In genomic region chr3:57664682-57665081, GRCm38 (mm10) we compare ENCODE assay signal across 23 mouse cellular contexts. TPM values are rescaled to one million over a fixed set of nuclear protein-coding genes. Genes with fewer than 3 reads are reported as not detected.
"Had no signal": no experiment of that assay in that cellular context is flagged by ENCODE, and none has a peak within 500 bp of the region (broad histone marks: within the 10 kb centered on the region; RNA-seq: fewer than 3 reads in every experiment).

No protein-coding gene starts in this region.

- H3K27ac ChIP-seq: kidney, embryonic 15.5 days; limb, embryonic 10.5 days; limb, embryonic 13.5 days; liver, embryonic 12.5 days; liver, embryonic 15.5 days; midbrain, embryonic 10.5 days; neural tube, embryonic 12.5 days; neural tube, embryonic 15.5 days; stomach, embryonic 15.5 days had no signal

- H3K4me1 ChIP-seq: limb, embryonic 10.5 days; limb, embryonic 13.5 days; liver, embryonic 12.5 days; liver, embryonic 15.5 days; neural tube, embryonic 12.5 days; stomach, embryonic 15.5 days had no signal

- H3K27me3 ChIP-seq: kidney, embryonic 15.5 days; limb, embryonic 13.5 days; liver, embryonic 12.5 days; liver, embryonic 15.5 days; megakaryocyte, embryonic 14.5 days; neural tube, embryonic 12.5 days; neural tube, embryonic 15.5 days; stomach, embryonic 15.5 days had no signal

- DNase-seq: kidney, adult 18-20 months; kidney, postnatal 25 days; liver; lung, postnatal 14 days; midbrain, embryonic 14.5 days; right cerebral cortex, postnatal 14 days; right cerebral cortex, postnatal 4 days; spleen, adult 18-20 months; thymus, postnatal 25 days had no signal

- H3K36me3 ChIP-seq: kidney, embryonic 15.5 days; limb, embryonic 10.5 days; limb, embryonic 13.5 days; liver, embryonic 12.5 days; liver, embryonic 15.5 days; midbrain, embryonic 10.5 days; neural tube, embryonic 12.5 days; neural tube, embryonic 15.5 days; stomach, embryonic 15.5 days had no signal

- H3K4me2 ChIP-seq: kidney, embryonic 15.5 days; limb, embryonic 13.5 days; liver, embryonic 12.5 days; liver, embryonic 15.5 days; neural tube, embryonic 12.5 days; neural tube, embryonic 15.5 days; stomach, embryonic 15.5 days had no signal

- H3K9me3 ChIP-seq: kidney, embryonic 15.5 days; limb, embryonic 10.5 days; limb, embryonic 13.5 days; liver, embryonic 12.5 days; liver, embryonic 15.5 days; megakaryocyte, embryonic 14.5 days; midbrain, embryonic 10.5 days; neural tube, embryonic 12.5 days; neural tube, embryonic 15.5 days; stomach, embryonic 15.5 days had no signal

- H3K9ac ChIP-seq: kidney, embryonic 15.5 days; limb, embryonic 13.5 days; liver, embryonic 12.5 days; liver, embryonic 15.5 days; neural tube, embryonic 12.5 days; neural tube, embryonic 15.5 days; stomach, embryonic 15.5 days had no signal

- H3K4me3 ChIP-seq: kidney, embryonic 15.5 days; layer of hippocampus, adult 2 months; limb, embryonic 10.5 days; limb, embryonic 13.5 days; liver, embryonic 12.5 days; liver, embryonic 15.5 days; midbrain, embryonic 10.5 days; neural tube, embryonic 12.5 days; neural tube, embryonic 15.5 days; stomach, embryonic 15.5 days had no signal

- ATAC-seq: intestine, embryonic 16.5 days; liver, embryonic 12.5 days had no signal

RNA-seq across cellular contexts. Expression of gene Ankub1, which starts 27.9 kb away (rescaled TPM):
- polyA plus RNA-seq: intestine, embryonic 16.5 days; large intestine, adult 2 months; limb, embryonic 10.5 days; liver, embryonic 12.5 days; liver, embryonic 15.5 days; neural tube, embryonic 12.5 days; stomach, embryonic 15.5 days; thymus, postnatal 0 days had no signal
